Mouse (Mus musculus) intestine, embryonic 16.5 days (tissue): ENCODE data around the gene Farsb. TPM values are rescaled to one million over a fixed set of nuclear protein-coding genes. Genes with fewer than 3 reads are reported as not detected.
A peak's percentile ranks its signal among the peaks of the same experiment; 100 is the strongest.

Experiments used
- ATAC-seq: fragments of 200-750 bp; cut with Nextera tagmentation; 2 replicates; pipeline ENCODE4 v1.8.0; 2017; ENCODE audit warnings: moderate TSS enrichment, moderate library complexity
- H3K27ac ChIP-seq: fragments of 300-500 bp; sonication (generic); 2 replicates; pipeline ENCODE4 v1.5.1; 2014; ENCODE audit warnings: mild to moderate bottlenecking, low read length
- H3K27me3 ChIP-seq: fragments of 300-500 bp; sonication (generic); replicated peaks from 2 replicates; pipeline ENCODE4 v1.6.1; 2014; ENCODE audit warnings: low read length, control low read depth, mixed read lengths; ENCODE audit not compliant: control insufficient read depth, insufficient read depth
- H3K36me3 ChIP-seq: fragments of 300-500 bp; sonication (generic); 2 replicates; pipeline ENCODE4 v1.6.1; 2014; ENCODE audit warnings: low read length, control low read depth; ENCODE audit not compliant: control insufficient read depth, insufficient read depth
- H3K4me1 ChIP-seq: fragments of 300-500 bp; sonication (generic); 2 replicates; pipeline ENCODE4 v1.6.1; 2014; ENCODE audit warnings: low read length, control low read depth, mixed read lengths; ENCODE audit not compliant: control insufficient read depth, insufficient read depth
- H3K4me2 ChIP-seq: fragments of 300-500 bp; sonication (generic); 2 replicates; pipeline ENCODE4 v1.6.1; 2014; ENCODE audit warnings: low read depth, low read length, control low read depth
- H3K4me3 ChIP-seq: fragments of 300-500 bp; sonication (generic); 2 replicates; pipeline ENCODE4 v1.5.1; 2014; ENCODE audit warnings: mild to moderate bottlenecking, low read length
- H3K9ac ChIP-seq: fragments of 300-500 bp; sonication (generic); 2 replicates; pipeline ENCODE4 v1.6.1; 2014; ENCODE audit warnings: low read depth, low read length
- H3K9me3 ChIP-seq: fragments of 300-500 bp; sonication (generic); 2 replicates; pipeline ENCODE4 v1.6.1; 2016; ENCODE audit warnings: low read length, control low read depth; ENCODE audit not compliant: control insufficient read depth
- WGBS: fragments of 180-500 bp; shearing (Covaris S2); extraction: QIAGEN DNeasy Blood & Tissue Kit; methylation state at CpG from one replicate; pipeline ENCODE4 v1.1.7; 2014; 5-methylcytosine and 5-hydroxymethylcytosine counted together
- polyA plus RNA-seq: library from polyadenylated mRNA; unstranded; fragments of >200 nt; fragmentation: Nextera tagmentation; extraction: Ambion mirVana; gene quantifications from 2 replicates; pipeline ENCODE4 v1.2.1, GENCODE M21; 2015

The Farsb gene
- polyA plus RNA-seq, 1 experiment from 2014 or later: 182 TPM

- no peaks in the 10 kb centered on the region for H3K27me3 ChIP-seq
- H3K36me3 ChIP-seq: peaks cover 4% of the 10 kb centered on the region; the same call in 1 of the 2 replicates
- no peaks in the 10 kb centered on the region for H3K9me3 ChIP-seq
- no peak overlapping the region for H3K4me2 ChIP-seq
- no peak overlapping the region for H3K27ac ChIP-seq
- ATAC-seq: peak; percentile 58; the same call in 1 of the 2 replicates
- H3K4me1 ChIP-seq: no peaks in the 10 kb centered on the region
- 52% methylated on average over 4 of the region's 4 CpGs for WGBS
- no peak overlapping the region for H3K9ac ChIP-seq
- H3K4me3 ChIP-seq: no peak overlapping the region
These were observed 69.1 kb downstream of the Farsb start for GRCm38 (mm10) chr1:78419593-78419992.

- H3K4me3 ChIP-seq: no peak overlapping the region
- no peak for ATAC-seq
- 95% methylated on average over 9 of the region's 9 CpGs for WGBS
- peaks cover 4% of the 10 kb centered on the region; the same call in 1 of the 2 replicates for H3K36me3 ChIP-seq
- H3K9me3 ChIP-seq: no peaks in the 10 kb centered on the region
- H3K9ac ChIP-seq: no peak overlapping the region
- no peak overlapping the region for H3K27ac ChIP-seq
- 0 out of 2 replicates have a peak, but pooled peaks cover 2% of the 10 kb centered on the region for H3K4me1 ChIP-seq
- H3K4me2 ChIP-seq: no peak overlapping the region
- H3K27me3 ChIP-seq: no peaks in the 10 kb centered on the region
These were observed 71.4 kb downstream of the Farsb start for GRCm38 (mm10) chr1:78417154-78417911.

DNA sequence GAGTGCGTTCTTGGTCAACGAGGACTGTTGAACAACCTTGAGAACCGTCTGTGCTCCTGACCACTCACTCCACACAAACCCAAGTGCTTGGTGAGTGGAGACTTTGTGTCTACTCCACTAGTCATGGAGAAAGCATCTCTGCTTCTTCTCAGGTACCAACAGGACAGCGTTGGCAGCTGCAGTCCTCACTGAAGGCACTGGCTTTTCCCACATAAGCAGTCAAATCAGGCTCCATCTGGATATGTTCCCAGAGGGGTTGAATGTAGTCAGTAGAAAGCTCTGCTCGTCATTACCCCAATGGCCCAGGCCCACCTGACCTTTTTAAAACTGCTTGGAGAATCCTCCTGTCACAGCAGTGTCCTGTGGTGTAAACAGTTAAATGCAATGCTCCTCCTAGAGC is 74.3 kb downstream of the Farsb start:
- Histone ChIP-seq H3K9ac (no peak overlapping the region), H3K4me3 (no peak overlapping the region), H3K27me3 (no peaks in the 10 kb centered on the region), H3K4me2 (no peak overlapping the region), H3K36me3 (peaks cover 4% of the 10 kb centered on the region; the same call in 1 of the 2 replicates), H3K9me3 (no peaks in the 10 kb centered on the region), H3K4me1 (0 out of 2 replicates have a peak, but pooled peaks cover 3% of the 10 kb centered on the region), H3K27ac (no peak overlapping the region)
- 81% methylated on average over 5 of the region's 5 CpGs for WGBS
- ATAC-seq: no peak

DNA sequence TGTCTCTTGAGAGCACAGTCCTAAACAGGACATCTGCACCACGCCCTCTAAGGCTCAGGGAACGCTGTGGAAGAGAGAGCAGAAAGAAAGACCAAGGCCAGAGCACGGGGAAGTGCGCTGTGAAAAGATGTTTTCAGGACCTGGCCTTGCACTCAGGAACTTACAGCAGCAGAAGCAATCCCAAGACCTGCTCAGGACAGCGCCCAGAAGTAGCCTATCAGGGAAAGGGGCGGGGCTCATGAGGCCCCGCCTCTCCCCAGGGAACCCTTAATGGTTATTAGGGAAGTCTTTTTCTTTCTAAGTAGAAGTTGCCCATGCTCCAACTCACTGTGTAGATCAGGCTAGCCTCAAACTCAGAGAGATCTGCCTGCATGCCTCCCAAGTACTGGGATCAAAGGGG is 76.0 kb downstream of the Farsb start:
- H3K4me1 ChIP-seq: 0 out of 2 replicates have a peak, but pooled peaks cover 3% of the 10 kb centered on the region
- WGBS: 17% methylated on average over 7 of the region's 7 CpGs
- ATAC-seq: peak; percentile 59; the same call in 1 of the 2 replicates
- no peaks in the 10 kb centered on the region for H3K27me3 ChIP-seq
- H3K9me3 ChIP-seq: no peaks in the 10 kb centered on the region
- no peak overlapping the region for H3K27ac ChIP-seq
- no peak overlapping the region for H3K4me3 ChIP-seq
- no peaks in the 10 kb centered on the region; the same call in 1 of the 2 replicates for H3K36me3 ChIP-seq
- H3K4me2 ChIP-seq: no peak overlapping the region
- H3K9ac ChIP-seq: no peak overlapping the region

- H3K9me3 ChIP-seq: no peaks in the 10 kb centered on the region
- no peak overlapping the region for H3K9ac ChIP-seq
- no peaks in the 10 kb centered on the region for H3K27me3 ChIP-seq
- H3K36me3 ChIP-seq: no peaks in the 10 kb centered on the region
- no peak for ATAC-seq
- H3K27ac ChIP-seq: no peak overlapping the region
- H3K4me3 ChIP-seq: no peak overlapping the region
- 0 out of 2 replicates have a peak, but pooled peaks cover 3% of the 10 kb centered on the region for H3K4me1 ChIP-seq
- no peak overlapping the region for H3K4me2 ChIP-seq
- WGBS: 92% methylated on average over 2 of the region's 2 CpGs
These were observed 79.3 kb downstream of the Farsb start for GRCm38 (mm10) chr1:78409396-78409795.

GRCm38 (mm10) chr1:78401413-78401812 is 87.3 kb downstream of the Farsb start:
- Histone ChIP-seq H3K4me1 (peaks cover 10% of the 10 kb centered on the region; the same call in 1 of the 2 replicates), H3K27ac (peak overlapping the region; percentile 61), H3K9me3 (no peaks in the 10 kb centered on the region), H3K4me2 (no peak overlapping the region), H3K36me3 (no peaks in the 10 kb centered on the region), H3K9ac (no peak overlapping the region), H3K27me3 (no peaks in the 10 kb centered on the region), H3K4me3 (no peak overlapping the region)
- WGBS: 70% methylated on average over 4 of the region's 4 CpGs
- ATAC-seq: peak; percentile 64

DNA sequence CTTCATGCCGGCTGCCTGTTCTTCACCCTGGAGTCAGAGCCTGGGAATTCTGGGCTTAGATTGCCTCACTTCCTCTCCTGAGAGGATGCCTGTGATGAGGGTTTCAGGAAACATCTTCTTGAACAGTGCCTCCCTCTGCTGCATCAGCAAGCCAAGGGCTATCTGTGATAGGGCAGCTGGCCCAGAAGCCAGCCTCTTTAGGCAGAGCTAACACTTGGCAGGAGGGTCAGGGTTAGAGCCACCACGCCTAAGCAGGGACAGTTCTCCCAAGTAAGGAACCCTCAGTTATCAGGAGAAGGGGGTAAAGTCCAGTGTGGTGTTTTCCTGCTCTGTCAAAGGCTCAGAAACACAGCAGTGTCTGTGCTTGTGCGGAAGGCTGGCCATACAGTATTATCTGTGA is 88.9 kb downstream of the Farsb start:
- 46% methylated on average over 3 of the region's 3 CpGs for WGBS
- H3K4me3 ChIP-seq: no peak overlapping the region
- no peaks in the 10 kb centered on the region for H3K36me3 ChIP-seq
- H3K9ac ChIP-seq: no peak overlapping the region
- H3K27me3 ChIP-seq: no peaks in the 10 kb centered on the region
- no peak overlapping the region for H3K4me2 ChIP-seq
- ATAC-seq: peak; percentile 94
- H3K4me1 ChIP-seq: peaks cover 10% of the 10 kb centered on the region; the same call in 1 of the 2 replicates
- 0 out of 2 replicates have a peak overlapping the region, but pooled peaks have one; percentile 21 for H3K27ac ChIP-seq
- no peaks in the 10 kb centered on the region for H3K9me3 ChIP-seq

- Histone ChIP-seq H3K4me2 (no peak overlapping the region), H3K4me1 (peaks cover 10% of the 10 kb centered on the region; the same call in 1 of the 2 replicates), H3K27ac (no peak overlapping the region), H3K27me3 (no peaks in the 10 kb centered on the region), H3K9me3 (no peaks in the 10 kb centered on the region), H3K9ac (no peak overlapping the region), H3K4me3 (no peak overlapping the region), H3K36me3 (no peaks in the 10 kb centered on the region)
- 45% methylated on average over 8 of the region's 8 CpGs for WGBS
- ATAC-seq: no peak
These were observed 92.3 kb downstream of the Farsb start for GRCm38 (mm10) chr1:78396320-78396913.

DNA sequence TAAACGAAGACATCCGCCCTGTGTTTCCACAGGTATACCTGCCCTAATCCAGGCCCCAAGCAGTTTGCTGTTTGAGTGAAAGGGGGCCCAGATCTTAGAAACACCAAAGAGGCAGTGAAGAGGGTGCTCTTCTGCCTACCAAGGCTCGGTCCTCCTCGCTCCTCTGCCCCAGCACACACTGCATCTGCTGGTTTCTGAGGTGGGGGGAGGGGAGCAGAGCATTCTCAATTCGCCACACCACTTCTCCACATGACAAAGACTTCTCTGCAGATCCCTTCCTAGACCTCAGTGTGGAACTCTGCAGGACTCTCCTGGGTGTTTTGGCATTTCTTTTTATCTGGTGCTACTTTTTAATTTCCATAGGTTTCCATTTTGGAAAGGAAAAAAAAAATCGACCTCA is 93.0 kb downstream of the Farsb start:
- ATAC-seq: no peak
- H3K36me3 ChIP-seq: no peaks in the 10 kb centered on the region
- no peak overlapping the region for H3K27ac ChIP-seq
- no peak overlapping the region for H3K9ac ChIP-seq
- H3K4me3 ChIP-seq: no peak overlapping the region
- WGBS: 46% methylated on average over 6 of the region's 6 CpGs
- H3K4me2 ChIP-seq: no peak overlapping the region
- H3K4me1 ChIP-seq: 0 out of 2 replicates have a peak, but pooled peaks cover 4% of the 10 kb centered on the region
- no peaks in the 10 kb centered on the region for H3K27me3 ChIP-seq
- H3K9me3 ChIP-seq: no peaks in the 10 kb centered on the region
